Mouse (Mus musculus) E14TG2a.4 (cell line): ENCODE results near the gene Stard13.

Source experiments
- CTCF ChIP-seq: conservative IDR thresholded peaks from 2 replicates; pipeline ENCODE4 v1.5.1; 2014; ENCODE audit warnings: low read length
- NANOG ChIP-seq: IDR thresholded peaks from 2 replicates; pipeline ENCODE4 v1.6.1; 2014; ENCODE audit warnings: borderline replicate concordance, low read length, mixed read lengths
- POU5F1 ChIP-seq: IDR thresholded peaks from 2 replicates; pipeline ENCODE4 v1.6.1; 2014; ENCODE audit warnings: low read length, borderline replicate concordance

DNA sequence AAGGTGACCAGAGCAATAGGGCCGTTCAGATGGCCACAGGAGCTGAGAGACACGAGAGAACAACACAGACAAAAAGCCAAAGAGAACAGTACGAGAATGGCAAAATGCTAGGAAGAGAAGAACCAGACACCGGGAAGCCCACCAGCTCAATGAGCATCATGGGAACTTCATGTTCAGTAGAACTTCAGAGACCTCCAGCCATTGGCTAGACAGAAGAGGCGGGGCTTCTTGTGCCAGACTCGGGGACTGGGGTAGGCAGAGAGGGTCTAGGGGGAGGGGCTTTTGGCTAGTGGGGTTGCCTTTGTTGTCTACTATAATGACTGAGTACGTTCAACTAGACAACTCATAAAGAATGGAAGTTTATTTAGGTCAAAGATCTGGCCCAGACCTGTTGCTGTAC is 239.5 kb downstream of the Stard13 start:
- TF ChIP-seq CTCF, result no peak
- no peak for TF ChIP-seq POU5F1
- no peak for TF ChIP-seq NANOG
